Mouse (Mus musculus) midbrain, embryonic 11.5 days (tissue): ENCODE measurements around the gene Gm21887. TPM values are rescaled to one million over a fixed set of nuclear protein-coding genes. Genes with fewer than 3 reads are reported as not detected.
A peak's percentile ranks its signal among the peaks of the same experiment; 100 is the strongest.
"Not testable (repeated sequence)": the region's sequence is repeated elsewhere in the genome, so short reads cannot be mapped to it uniquely, and the experiment has no call there.

ENCODE experiments used
- ATAC-seq: fragments of 200-750 bp; cut with Nextera tagmentation; 2 replicates; pipeline ENCODE4 v1.8.0; 2017; ENCODE audit warnings: moderate TSS enrichment, moderate library complexity; ENCODE audit not compliant: low FRiP score
- DNase-seq: peaks from one replicate; pipeline ENCODE4 v3.0.0; 2015; ENCODE audit warnings: low spot score; ENCODE audit errors: missing footprints
- H3K27ac ChIP-seq: fragments of 300-500 bp; sonication (generic); 2 replicates; pipeline ENCODE4 v1.5.1; 2014; ENCODE audit warnings: low read depth, low read length
- H3K27me3 ChIP-seq: fragments of 300-500 bp; sonication (generic); 2 replicates; pipeline ENCODE4 v1.6.1; 2014; ENCODE audit warnings: mild to moderate bottlenecking, low read length, moderate library complexity, mixed read lengths; ENCODE audit not compliant: control insufficient read depth, insufficient read depth
- H3K36me3 ChIP-seq: fragments of 300-500 bp; sonication (generic); 2 replicates; pipeline ENCODE4 v1.6.1; 2014; ENCODE audit warnings: mild to moderate bottlenecking, low read length, moderate library complexity, mixed read lengths; ENCODE audit not compliant: control insufficient read depth, insufficient read depth
- H3K4me1 ChIP-seq: fragments of 300-500 bp; sonication (generic); 2 replicates; pipeline ENCODE4 v1.6.1; 2014; ENCODE audit warnings: low read length; ENCODE audit not compliant: control insufficient read depth, insufficient read depth
- H3K4me2 ChIP-seq: fragments of 300-500 bp; sonication (generic); 2 replicates; pipeline ENCODE4 v1.6.1; 2014; ENCODE audit warnings: mild to moderate bottlenecking, moderate library complexity
- H3K4me3 ChIP-seq: fragments of 300-500 bp; sonication (generic); 2 replicates; pipeline ENCODE4 v1.5.1; 2014; ENCODE audit warnings: low read depth, low read length
- H3K9ac ChIP-seq: fragments of 300-500 bp; sonication (generic); 2 replicates; pipeline ENCODE4 v1.6.1; 2014; ENCODE audit warnings: low read length
- H3K9me3 ChIP-seq: fragments of 300-500 bp; sonication (generic); 2 replicates; pipeline ENCODE4 v1.6.1; 2016; ENCODE audit warnings: low read length; ENCODE audit not compliant: control insufficient read depth
- WGBS: fragments of 180-500 bp; shearing (Covaris S2); extraction: QIAGEN DNeasy Blood & Tissue Kit; methylation state at CpG from one replicate; pipeline ENCODE4 v1.1.7; 2014; 5-methylcytosine and 5-hydroxymethylcytosine counted together
- polyA plus RNA-seq: library from polyadenylated mRNA; unstranded; fragments of >200 nt; fragmentation: Nextera tagmentation; extraction: Ambion mirVana; gene quantifications from 2 replicates; pipeline ENCODE4 v1.2.1, GENCODE M21; 2014

Gm21887 gene
- polyA plus RNA-seq, 1 experiment from 2014 or later, result 177 TPM

DNA sequence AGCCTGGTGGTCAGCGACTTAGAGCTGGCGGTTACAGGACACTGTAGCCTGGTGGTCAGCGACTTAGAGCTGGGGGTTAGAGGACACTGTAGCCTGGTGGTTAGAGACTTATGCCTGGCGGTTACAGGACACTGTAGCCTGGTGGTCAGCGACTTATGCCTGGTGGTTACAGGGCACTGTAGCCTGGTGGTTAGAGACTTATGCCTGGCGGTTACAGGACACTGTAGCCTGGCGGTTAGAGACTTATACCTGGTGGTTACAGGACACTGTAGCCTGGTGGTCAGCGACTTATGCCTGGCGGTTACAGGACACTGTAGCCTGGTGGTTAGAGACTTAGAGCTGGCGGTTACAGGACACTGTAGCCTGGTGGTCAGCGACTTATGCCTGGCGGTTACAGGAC, 6.4 kb downstream of the Gm21887 start:
- DNase-seq, H3K4me2 ChIP-seq, H3K27ac ChIP-seq, H3K4me1 ChIP-seq, H3K27me3 ChIP-seq, ATAC-seq, H3K9ac ChIP-seq, H3K4me3 ChIP-seq: not testable (repeated sequence)
- Histone ChIP-seq H3K36me3 (peaks cover 19% of the 10 kb centered on the region), H3K9me3 (peaks cover 14% of the 10 kb centered on the region)
- 84% methylated on average over 10 of the region's 12 CpGs for WGBS

DNA sequence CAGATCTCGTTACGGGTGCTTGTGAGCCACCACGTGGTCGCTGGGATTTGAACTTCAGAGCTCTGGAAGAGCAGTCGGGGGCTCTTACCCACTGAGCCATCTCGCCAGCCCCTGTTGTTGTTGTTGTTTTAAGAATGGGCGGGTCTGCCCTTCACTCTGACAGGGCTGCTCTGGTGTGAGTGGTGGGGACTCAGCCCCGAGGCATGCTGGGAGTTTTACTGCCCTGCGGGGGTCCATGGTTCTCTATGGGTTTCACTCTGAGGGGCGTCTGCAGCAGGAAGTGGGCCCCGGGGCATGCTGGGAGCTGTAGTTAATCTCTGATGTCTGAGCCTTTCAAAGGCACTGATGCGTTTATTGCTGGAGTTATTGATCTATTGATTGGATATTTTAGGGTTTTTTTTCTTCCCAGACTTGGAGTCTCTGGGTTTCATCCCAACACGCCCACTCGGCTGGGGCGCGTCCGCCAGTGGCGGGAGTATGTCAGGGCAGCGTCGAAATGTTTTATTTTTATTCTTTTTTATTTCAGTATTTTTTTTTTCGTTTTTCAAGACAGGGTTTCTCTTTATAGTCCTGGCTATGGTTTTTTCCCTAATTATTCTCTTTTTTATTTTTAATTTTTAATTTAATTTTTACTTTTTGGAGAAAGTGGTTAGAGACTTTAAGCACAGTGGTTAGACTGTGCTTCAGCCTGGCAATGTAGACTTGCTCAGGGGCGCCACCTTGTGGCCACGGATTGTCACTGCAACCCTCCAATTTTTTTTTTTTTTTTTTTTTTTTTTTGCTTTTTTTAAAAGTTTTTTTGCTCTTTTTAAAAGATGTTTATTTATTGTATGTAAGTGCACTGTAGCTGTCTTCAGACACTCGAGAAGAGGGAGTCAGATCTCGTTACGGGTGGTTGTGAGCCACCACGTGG, 8.1 kb downstream of the Gm21887 start:
- H3K4me3 ChIP-seq, result 0 out of 2 replicates have a peak overlapping the region, but pooled peaks have one; percentile 1
- peak; percentile 95 for DNase-seq
- H3K9ac ChIP-seq, H3K27ac ChIP-seq, H3K27me3 ChIP-seq, H3K4me2 ChIP-seq, H3K4me1 ChIP-seq: not testable (repeated sequence)
- 53% methylated on average over 27 of the region's 27 CpGs for WGBS
- ATAC-seq, result peak; percentile 92
- H3K9me3 ChIP-seq, result peaks cover 15% of the 10 kb centered on the region
- H3K36me3 ChIP-seq, result peaks cover 16% of the 10 kb centered on the region

DNA sequence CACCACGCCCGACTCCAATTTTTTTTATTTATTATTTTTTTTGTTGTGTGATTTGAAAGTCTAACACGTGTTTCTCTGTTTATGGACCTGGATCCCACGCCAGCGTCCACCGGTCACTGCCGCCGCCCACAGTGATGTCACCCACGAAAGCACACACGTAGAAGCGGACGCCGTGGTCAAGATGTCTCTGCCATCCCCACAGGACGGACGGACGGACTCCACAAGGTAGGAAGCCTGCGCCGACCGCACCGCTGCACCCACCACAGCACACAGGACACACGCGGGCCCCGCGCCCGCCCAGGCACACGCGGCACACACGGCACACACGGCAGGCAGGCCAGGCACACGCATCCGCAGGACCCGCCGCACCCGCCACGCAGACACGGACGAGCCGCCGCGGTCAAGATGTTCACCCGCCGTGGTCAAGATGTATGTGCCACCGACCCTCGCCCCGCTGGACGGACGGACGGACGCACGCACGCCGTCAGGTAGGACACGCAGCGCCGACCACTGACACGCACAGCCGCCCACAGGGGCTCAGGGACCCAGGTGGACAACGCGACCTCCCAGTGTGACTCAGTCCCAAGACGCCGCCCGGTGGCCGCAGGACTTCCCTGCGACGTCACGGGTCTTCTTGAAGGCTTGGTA, 9.2 kb downstream of the Gm21887 start:
- not testable (repeated sequence) for H3K4me2 ChIP-seq, H3K27me3 ChIP-seq, H3K4me1 ChIP-seq, H3K4me3 ChIP-seq, H3K27ac ChIP-seq, H3K9ac ChIP-seq
- WGBS, result 86% methylated on average over 66 of the region's 66 CpGs
- peak; percentile 80 for ATAC-seq
- peaks cover 16% of the 10 kb centered on the region for H3K36me3 ChIP-seq
- peaks cover 15% of the 10 kb centered on the region for H3K9me3 ChIP-seq
- peak; percentile 87 for DNase-seq

DNA sequence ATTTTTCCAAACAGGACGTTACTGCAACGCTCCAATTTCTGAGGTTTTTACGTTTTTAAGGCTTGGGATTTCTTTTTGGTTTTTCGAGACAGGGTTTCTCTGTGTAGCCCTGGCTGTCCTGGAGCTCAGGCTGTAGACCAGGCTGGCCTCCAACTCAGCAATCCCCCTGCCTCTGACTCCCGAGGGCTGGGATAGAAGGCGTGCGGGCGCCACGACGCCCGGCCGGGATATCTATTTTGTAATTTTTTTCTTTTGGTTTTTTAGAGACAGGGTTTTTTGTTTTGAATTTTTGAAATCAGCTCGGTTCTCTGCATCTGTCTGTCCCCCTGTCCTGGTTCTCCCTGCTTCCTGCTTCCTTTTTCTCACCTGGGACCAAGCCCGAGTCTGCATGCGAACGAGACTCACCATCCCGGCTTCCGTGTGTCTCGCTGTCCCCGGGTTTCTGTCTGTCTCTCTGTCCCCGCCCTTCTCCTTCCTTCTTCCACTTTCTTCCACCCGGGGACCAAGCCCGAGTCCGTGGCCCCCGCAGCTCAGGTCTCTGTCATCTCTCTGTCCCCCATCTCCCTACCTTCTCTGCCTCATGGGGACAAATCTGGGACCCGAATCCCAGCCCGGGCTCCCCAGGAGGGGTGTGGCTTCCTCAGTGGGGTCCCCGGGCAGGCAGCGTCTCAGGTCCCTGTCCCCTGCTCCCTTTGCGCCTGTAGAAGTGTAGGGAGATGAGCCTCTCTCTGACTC, 9.9 kb downstream of the Gm21887 start:
- H3K4me1 ChIP-seq, H3K27me3 ChIP-seq, H3K4me2 ChIP-seq, H3K4me3 ChIP-seq, H3K27ac ChIP-seq, H3K9ac ChIP-seq: not testable (repeated sequence)
- WGBS, result 83% methylated on average over 30 of the region's 30 CpGs
- ATAC-seq, result peak; percentile 55
- peak; percentile 91 for DNase-seq
- peaks cover 15% of the 10 kb centered on the region for H3K9me3 ChIP-seq
- peaks cover 16% of the 10 kb centered on the region for H3K36me3 ChIP-seq

DNA sequence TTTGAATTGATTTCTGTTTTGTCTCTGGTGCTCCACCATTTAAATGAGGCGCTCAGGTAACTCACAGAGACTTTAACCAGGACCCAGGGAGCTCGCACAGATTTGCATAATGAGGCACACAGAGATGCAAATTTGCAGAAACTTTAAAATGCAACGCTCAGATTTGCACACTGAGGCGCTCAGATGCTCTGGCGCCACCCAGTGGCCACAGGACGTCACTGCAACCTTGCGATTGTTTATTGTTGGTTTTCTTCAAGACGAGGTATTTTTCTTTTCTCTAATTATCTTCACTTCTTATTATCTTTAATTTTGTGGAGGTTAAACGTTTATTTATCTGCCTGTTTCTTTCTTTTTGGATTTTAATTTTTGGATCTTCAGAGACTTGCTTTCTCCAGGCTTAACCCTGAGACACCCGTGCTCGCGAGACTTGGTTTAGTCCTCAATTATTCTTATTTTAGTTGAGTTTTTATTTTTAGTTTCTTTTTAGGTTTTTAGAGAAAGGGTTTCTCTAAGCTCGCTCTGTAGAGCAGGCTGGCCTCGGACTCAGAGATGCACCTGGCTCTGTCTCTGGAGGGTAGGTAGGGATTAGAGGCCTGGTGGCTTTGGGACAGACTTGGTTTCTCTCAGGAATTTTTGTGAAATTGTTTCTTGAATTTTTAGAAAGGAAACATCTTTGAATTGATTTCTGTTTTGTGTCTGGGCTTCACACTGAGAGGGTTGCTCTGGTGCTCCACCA, 10.7 kb downstream of the Gm21887 start:
- not testable (repeated sequence) for H3K9ac ChIP-seq, H3K4me3 ChIP-seq, H3K27ac ChIP-seq, H3K4me2 ChIP-seq, ATAC-seq, H3K27me3 ChIP-seq, H3K4me1 ChIP-seq
- WGBS, result 53% methylated on average over 14 of the region's 14 CpGs
- Histone ChIP-seq H3K9me3 (peaks cover 15% of the 10 kb centered on the region), H3K36me3 (peaks cover 16% of the 10 kb centered on the region)
- peak; percentile 88 for DNase-seq

DNA sequence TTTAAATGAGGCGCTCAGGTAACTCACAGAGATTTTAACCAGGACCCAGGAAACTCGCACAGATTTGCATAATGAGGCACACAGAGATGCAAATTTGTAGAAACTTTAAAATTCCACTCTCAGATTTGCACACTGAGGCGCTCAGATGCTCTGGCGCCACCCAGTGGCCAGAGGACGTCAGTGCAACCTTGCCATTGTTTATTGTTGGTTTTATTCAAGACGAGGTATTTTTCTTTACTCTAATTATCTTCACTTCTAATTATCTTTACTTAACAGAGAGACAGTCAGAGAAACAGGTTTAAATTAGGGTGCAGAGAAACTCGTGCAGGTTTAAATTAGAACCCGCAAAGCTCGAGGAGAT, 11.2 kb downstream of the Gm21887 start:
- not testable (repeated sequence) for ATAC-seq, H3K27ac ChIP-seq, H3K27me3 ChIP-seq, H3K4me2 ChIP-seq, H3K4me1 ChIP-seq, H3K9ac ChIP-seq, H3K4me3 ChIP-seq
- WGBS, result 48% methylated on average over 9 of the region's 9 CpGs
- peak; percentile 95 for DNase-seq
- H3K9me3 ChIP-seq, result peaks cover 15% of the 10 kb centered on the region
- peaks cover 16% of the 10 kb centered on the region for H3K36me3 ChIP-seq

DNA sequence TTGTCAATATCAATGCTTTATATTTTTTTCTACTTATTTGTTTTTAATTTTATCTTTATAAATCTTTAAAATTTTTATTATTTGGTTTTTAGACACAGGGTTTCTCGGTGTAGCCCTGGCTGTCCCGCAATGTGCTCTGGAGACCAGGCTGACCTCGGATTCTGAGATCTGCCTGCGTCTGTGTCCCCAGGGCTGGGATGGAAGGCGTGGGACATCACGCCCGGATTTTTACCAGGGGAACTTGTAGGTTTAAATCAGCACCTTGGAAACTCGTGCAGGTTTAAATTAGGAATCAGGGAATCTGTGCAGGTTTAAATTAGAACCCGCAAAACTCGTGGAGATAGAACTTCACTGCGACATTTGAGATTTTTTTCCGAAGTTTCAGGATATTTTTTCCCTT, 11.7 kb downstream of the Gm21887 start:
- not testable (repeated sequence) for H3K4me3 ChIP-seq, H3K4me2 ChIP-seq, H3K4me1 ChIP-seq, ATAC-seq, H3K9ac ChIP-seq, H3K27ac ChIP-seq, H3K27me3 ChIP-seq
- WGBS, result 76% methylated on average over 12 of the region's 12 CpGs
- peaks cover 15% of the 10 kb centered on the region for H3K9me3 ChIP-seq
- DNase-seq, result peak; percentile 77
- H3K36me3 ChIP-seq, result peaks cover 16% of the 10 kb centered on the region

DNA sequence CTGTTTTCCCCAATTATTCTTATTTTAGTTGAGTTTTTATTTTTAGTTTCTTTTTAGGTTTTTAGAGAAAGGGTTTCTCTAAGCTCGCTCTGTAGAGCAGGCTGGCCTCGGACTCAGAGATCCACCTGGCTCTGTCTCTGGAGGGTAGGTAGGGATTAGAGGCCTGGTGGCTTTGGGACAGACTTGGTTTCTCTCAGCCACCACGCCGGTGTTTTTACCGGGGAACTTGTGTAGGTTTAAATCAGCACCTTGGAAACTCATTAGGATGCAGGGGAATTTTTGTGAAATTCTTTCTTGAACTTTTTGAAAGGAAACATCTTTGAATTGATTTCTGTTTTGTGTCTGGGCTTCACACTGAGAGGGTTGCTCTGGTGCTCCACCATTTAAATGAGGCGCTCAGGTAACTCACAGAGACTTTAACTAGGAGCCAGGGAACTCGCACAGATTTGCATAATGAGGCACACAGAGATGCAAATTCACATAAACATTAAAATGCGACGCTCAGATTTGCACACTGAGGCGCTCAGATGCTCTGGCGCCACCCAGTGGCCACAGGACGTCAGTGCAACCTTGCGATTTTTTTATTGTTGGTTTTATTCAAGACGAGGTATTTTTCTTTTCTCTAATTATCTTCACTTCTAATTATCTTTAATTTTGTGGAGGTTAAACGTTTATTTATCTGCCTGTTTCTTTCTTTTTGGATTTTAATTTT, 12.4 kb downstream of the Gm21887 start:
- H3K9me3 ChIP-seq, result peaks cover 15% of the 10 kb centered on the region
- H3K9ac ChIP-seq, H3K27me3 ChIP-seq, ATAC-seq, H3K27ac ChIP-seq, H3K4me3 ChIP-seq, H3K4me2 ChIP-seq, H3K4me1 ChIP-seq: not testable (repeated sequence)
- DNase-seq, result peak; percentile 98
- H3K36me3 ChIP-seq, result peaks cover 16% of the 10 kb centered on the region
- 50% methylated on average over 15 of the region's 15 CpGs for WGBS
